Mouse (Mus musculus): ENCODE measurements at regions not wholly inside any gene's neighbourhood (a gene's known extent, or its start where the extent isn't known, plus 50 kb on each side); places are given as distances from the start of the nearest gene placed in this dataset.

DNA sequence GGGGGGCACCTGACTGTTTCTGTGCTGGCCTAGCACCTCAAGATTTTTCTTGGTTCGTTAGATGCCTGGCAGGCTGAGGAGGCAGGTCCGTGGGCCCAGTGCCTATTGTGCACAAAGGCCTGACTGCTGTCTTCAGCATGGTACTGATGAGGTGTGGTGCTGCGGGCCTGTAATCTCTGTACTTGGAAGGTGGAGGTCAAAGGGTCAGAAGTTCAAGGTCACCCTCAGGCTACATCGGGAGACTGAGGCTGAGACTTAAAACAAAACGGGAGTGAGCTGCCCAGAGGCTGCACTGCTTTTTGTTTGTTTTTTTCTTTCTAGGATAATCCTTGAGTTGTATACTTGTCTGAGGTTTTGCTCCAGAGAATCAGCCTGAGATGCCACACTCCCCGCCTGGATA lies 234.4 kb downstream of the Sipa1l2 start:
- no peak for TF ChIP-seq ZKSCAN1 (IDR thresholded peaks at IDR 0.05; ENCODE audit: borderline replicate concordance, low read depth, low read length)
- TF ChIP-seq UBTF (IDR thresholded peaks at IDR 0.05; ENCODE audit: low read depth, low read length) = no peak
- no peak for TF ChIP-seq USF2 (conservative IDR thresholded peaks at IDR 0.05; ENCODE audit: low read depth, low read length)
- no peak for TF ChIP-seq CTCF (conservative IDR thresholded peaks at IDR 0.05 in 1 of 2, IDR thresholded peaks at IDR 0.05 in 1 of 2; ENCODE audit: low read depth in 2 of 2, low read length in 2 of 2)
- no peak for TF ChIP-seq ZNF384 (IDR thresholded peaks at IDR 0.05; ENCODE audit: low read depth, low read length)
- no peak for TF ChIP-seq SIN3A (IDR thresholded peaks at IDR 0.05; ENCODE audit: low read length)
- TF ChIP-seq ELF1 (IDR thresholded peaks at IDR 0.05; ENCODE audit: low read depth, low read length) = no peak
- no peak for TF ChIP-seq EP300 (IDR thresholded peaks at IDR 0.05; ENCODE audit: low read length)
- no peak for TF ChIP-seq KAT2A (IDR thresholded peaks at IDR 0.05; ENCODE audit: insufficient replicate concordance, low read length)
- no peak for TF ChIP-seq MEF2A (IDR thresholded peaks at IDR 0.05; ENCODE audit: borderline replicate concordance, low read depth, low read length)

Measured in CH12.LX (cell line).